Mouse (Mus musculus) forebrain, embryonic 12.5 days (tissue): Measurements from ENCODE around the gene Xpo6. TPM values are rescaled to one million over a fixed set of nuclear protein-coding genes. Genes with fewer than 3 reads are reported as not detected.

ENCODE experiments used
- ATAC-seq: fragments of 200-750 bp; cut with Nextera tagmentation; 2 replicates; pipeline ENCODE4 v1.8.0; 2017; ENCODE audit warnings: moderate TSS enrichment; ENCODE audit not compliant: low FRiP score
- H3K27ac ChIP-seq: fragments of 300-500 bp; sonication (generic); 2 replicates; pipeline ENCODE4 v1.5.1; 2016; ENCODE audit warnings: mild to moderate bottlenecking
- H3K27me3 ChIP-seq: fragments of 300-500 bp; sonication (generic); 2 replicates; pipeline ENCODE4 v1.6.1; 2016; ENCODE audit warnings: mild to moderate bottlenecking
- H3K36me3 ChIP-seq: fragments of 300-500 bp; sonication (generic); replicated peaks from 2 replicates; pipeline ENCODE4 v1.6.1; 2016; ENCODE audit warnings: mild to moderate bottlenecking
- H3K4me1 ChIP-seq: fragments of 300-500 bp; sonication (generic); 2 replicates; pipeline ENCODE4 v1.6.1; 2016
- H3K4me2 ChIP-seq: fragments of 300-500 bp; sonication (generic); 2 replicates; pipeline ENCODE4 v1.6.1; 2016; ENCODE audit warnings: mild to moderate bottlenecking, moderate library complexity
- H3K4me3 ChIP-seq: fragments of 300-500 bp; sonication (generic); replicated peaks from 2 replicates; pipeline ENCODE4 v1.5.1; 2016; ENCODE audit warnings: mild to moderate bottlenecking
- H3K9ac ChIP-seq: fragments of 300-500 bp; sonication (generic); 2 replicates; pipeline ENCODE4 v1.6.1; 2016; ENCODE audit warnings: mild to moderate bottlenecking
- H3K9me3 ChIP-seq: fragments of 300-500 bp; sonication (generic); 2 replicates; pipeline ENCODE4 v1.6.1; 2016
- WGBS: fragments of 180-500 bp; shearing (Covaris S2); methylation state at CpG from one replicate; pipeline ENCODE4 v1.1.7; 2016; 5-methylcytosine and 5-hydroxymethylcytosine counted together
- polyA plus RNA-seq: library from polyadenylated mRNA; unstranded; fragments of >200 nt; fragmentation: Nextera tagmentation; extraction: Ambion mirVana; gene quantifications from 2 replicates; pipeline ENCODE4 v1.2.1, GENCODE M21; 2016

Gene Xpo6
- 74.4 and 74.8 TPM in 2 replicates for polyA plus RNA-seq

DNA sequence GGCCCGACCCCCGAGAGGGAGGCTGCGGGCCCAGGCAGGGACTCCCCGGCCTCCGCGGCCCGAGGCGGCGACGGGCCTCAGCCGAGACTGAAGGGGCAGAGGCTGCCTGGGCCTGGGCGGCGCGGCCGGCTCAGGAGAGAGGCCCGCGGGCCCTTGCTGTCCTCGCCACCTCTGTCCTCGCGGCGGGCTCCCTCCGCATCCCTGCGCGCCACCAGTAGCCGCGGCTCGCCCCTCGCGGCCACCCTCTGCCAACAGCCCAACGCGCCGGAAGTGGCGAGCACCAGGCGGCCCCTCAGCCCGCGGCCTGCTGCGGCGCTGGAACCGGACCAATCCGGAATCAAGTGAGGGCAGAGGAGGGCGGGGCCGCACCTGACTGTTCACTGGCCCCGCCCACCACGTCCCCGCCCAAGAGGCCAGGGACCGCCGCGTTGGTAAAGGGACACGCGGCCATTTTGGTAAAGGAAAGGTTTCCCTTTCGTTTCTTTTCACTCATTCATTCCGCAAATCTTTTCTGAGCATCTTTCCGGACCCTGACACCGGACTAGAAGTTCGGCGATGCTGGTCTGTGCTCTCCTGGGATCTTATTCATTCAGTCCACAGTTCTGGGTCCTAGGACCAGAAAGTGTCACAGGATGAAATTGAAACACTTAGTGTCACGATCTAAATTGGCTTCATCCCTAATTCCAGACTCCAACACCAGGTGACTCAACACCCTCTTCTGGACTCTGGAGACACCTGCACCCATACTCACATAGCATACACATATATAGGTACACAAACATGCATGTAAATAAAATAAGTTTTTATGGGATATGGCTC is at the start of gene Xpo6:
Xpo6 (minus strand) TSS at position 324 of the 819 bp plus-strand sequence.
- H3K4me3 ChIP-seq = peak within 1 kb of the TSS; percentile 96
- under 1% methylated on average over 55 of the region's 57 CpGs for WGBS
- ATAC-seq = peak; percentile 98
- no peaks in the 10 kb centered on the region for H3K9me3 ChIP-seq
- H3K36me3 ChIP-seq = no peaks in the 10 kb centered on the region
- H3K4me1 ChIP-seq = peaks cover 28% of the 10 kb centered on the region
- H3K27me3 ChIP-seq = 0 out of 2 replicates have a peak, but pooled peaks cover 5% of the 10 kb centered on the region
- H3K4me2 ChIP-seq = peak within 1 kb of the TSS; percentile 91
- H3K27ac ChIP-seq = peak within 1 kb of the TSS; percentile 91
- peak within 1 kb of the TSS; percentile 95 for H3K9ac ChIP-seq

DNA sequence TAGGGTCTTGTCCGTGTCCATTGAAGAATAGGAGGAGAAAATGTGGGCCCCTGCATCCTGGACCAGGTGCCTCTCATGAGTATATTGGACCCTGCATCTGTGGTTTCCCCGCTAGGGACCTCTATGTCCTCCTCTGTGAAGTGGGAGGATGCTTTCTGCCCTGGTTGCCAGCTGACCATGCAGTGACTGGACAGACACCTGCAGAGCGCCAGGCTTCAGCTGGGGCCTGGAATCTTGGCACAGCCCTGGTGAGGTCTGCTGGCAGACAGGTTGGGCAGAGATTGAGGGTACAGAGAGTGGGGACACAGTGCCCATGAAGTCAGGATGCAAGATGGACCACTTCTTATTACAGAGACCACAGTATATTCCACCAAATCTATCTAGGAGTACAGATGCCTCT is 49.7 kb upstream of the Xpo6 start:
- no peak overlapping the region for H3K9ac ChIP-seq
- peaks cover 38% of the 10 kb centered on the region for H3K27me3 ChIP-seq
- no peak overlapping the region for H3K4me2 ChIP-seq
- no peak overlapping the region for H3K4me3 ChIP-seq
- H3K27ac ChIP-seq = no peak overlapping the region
- no peak for ATAC-seq
- H3K9me3 ChIP-seq = no peaks in the 10 kb centered on the region
- no peaks in the 10 kb centered on the region for H3K36me3 ChIP-seq
- peaks cover 10% of the 10 kb centered on the region for H3K4me1 ChIP-seq
- 90% methylated on average over 3 of the region's 3 CpGs for WGBS

DNA sequence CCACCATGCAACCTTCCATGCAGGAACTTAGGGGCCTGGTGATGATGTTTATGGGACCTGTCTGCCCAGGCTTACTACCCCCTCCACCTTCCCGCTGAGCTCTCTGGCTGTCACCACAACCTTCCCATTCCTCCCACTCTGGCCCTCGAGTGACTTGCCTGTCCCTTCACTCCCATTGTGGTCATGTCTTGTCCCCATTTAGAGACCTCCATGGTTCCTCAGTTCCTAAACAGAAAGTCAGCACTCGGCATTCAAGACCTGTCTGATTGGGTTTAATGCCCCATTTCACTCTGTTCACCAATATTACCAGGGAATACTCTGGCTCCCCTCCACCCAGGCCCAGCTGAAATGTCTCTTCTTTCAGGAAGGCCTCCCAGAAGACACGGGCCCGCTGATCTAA is 48.8 kb upstream of the Xpo6 start:
- H3K27ac ChIP-seq = no peak overlapping the region
- no peak overlapping the region for H3K4me2 ChIP-seq
- no peaks in the 10 kb centered on the region for H3K36me3 ChIP-seq
- H3K9me3 ChIP-seq = no peaks in the 10 kb centered on the region
- no peak overlapping the region for H3K4me3 ChIP-seq
- ATAC-seq = no peak
- H3K9ac ChIP-seq = no peak overlapping the region
- H3K27me3 ChIP-seq = peaks cover 38% of the 10 kb centered on the region
- H3K4me1 ChIP-seq = peaks cover 10% of the 10 kb centered on the region
- 70% methylated on average over 5 of the region's 5 CpGs for WGBS

DNA sequence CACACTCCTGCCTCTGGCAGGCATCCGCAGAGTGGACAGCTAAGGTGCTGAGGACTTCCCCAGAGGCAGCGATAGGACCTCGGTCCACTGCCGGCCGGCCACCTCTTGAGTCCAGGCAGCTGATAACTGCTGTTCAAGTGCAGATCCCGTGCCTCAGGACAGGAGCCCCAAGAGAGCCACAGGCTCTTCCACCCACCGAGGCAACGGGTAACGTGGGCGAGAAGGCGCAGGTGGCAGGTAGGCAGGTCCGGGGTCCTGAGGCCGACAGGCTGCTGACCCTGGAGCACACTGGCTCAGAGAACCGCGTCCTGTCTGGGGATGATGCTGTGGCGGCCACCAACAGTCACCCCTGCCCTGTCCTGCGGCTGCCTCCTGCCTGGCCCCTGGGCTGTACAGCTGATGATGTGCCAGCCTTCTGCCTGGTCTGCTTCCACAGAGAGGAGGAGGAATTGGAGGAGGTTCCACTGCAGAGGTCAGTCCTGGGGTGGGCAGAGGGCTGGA is 48.4 kb upstream of the Xpo6 start:
- ATAC-seq = no peak
- Histone ChIP-seq H3K4me3 (no peak overlapping the region), H3K4me1 (peaks cover 10% of the 10 kb centered on the region), H3K9ac (peak overlapping the region; percentile 7; the same call in 1 of the 2 replicates), H3K36me3 (no peaks in the 10 kb centered on the region), H3K9me3 (no peaks in the 10 kb centered on the region), H3K27me3 (peaks cover 38% of the 10 kb centered on the region), H3K4me2 (no peak overlapping the region), H3K27ac (no peak overlapping the region)
- WGBS = 52% methylated on average over 17 of the region's 17 CpGs

DNA sequence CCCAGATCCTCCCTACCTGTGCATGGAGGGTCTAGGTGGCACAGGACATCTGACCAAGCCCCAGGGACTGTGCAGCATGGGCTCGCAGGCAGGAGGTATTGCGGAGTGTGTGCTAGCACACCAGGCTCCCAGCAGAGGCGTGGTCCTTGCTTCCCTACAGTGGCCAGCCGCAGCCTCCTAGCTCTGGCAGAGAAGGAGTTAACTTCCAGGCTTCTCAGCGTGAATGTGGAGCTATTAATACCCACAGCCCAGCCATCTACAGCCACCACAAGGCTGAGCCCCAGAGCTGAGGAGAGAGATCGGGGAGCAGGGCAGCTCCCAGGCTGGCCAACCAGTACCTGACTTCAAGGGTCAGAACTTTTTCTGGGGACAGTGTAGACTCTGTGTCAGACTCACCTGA is 47.8 kb upstream of the Xpo6 start:
- H3K27me3 ChIP-seq = peaks cover 38% of the 10 kb centered on the region
- H3K27ac ChIP-seq = no peak overlapping the region
- no peak for ATAC-seq
- no peaks in the 10 kb centered on the region for H3K36me3 ChIP-seq
- 3% methylated on average over 6 of the region's 6 CpGs for WGBS
- H3K9me3 ChIP-seq = no peaks in the 10 kb centered on the region
- peaks cover 10% of the 10 kb centered on the region for H3K4me1 ChIP-seq
- H3K4me2 ChIP-seq = peak overlapping the region; percentile 13
- H3K4me3 ChIP-seq = 0 out of 2 replicates have a peak overlapping the region, but pooled peaks have one; percentile 2
- peak overlapping the region; percentile 7; the same call in 1 of the 2 replicates for H3K9ac ChIP-seq

DNA sequence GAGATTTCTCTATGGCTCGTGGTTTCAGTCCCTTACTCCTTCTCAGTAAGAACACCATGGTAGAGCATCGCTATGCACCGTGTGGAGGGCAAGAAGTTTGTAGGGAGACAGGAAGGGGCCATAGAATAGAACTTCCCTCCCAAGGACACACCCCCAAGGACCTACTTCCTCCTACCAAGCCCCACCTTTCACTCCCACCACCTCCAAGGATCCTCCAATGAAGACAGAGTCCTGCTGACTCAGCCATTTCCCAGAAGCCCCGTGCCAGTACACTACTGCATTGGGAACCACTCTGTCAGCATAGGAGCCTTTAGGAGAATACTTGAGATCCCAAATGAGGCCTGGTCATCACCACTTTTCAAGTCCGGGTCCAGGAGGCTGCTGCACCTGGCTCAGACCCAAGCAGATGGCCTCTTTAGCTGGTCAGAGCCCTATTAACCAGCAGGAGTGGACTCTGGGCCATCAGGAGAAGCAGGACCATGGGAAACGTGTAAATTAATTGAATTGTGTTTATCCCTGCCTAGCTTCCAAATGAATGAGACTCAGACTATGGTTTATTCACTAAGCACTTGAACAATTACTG is 44.0 kb upstream of the Xpo6 start:
- H3K9me3 ChIP-seq = no peaks in the 10 kb centered on the region

DNA sequence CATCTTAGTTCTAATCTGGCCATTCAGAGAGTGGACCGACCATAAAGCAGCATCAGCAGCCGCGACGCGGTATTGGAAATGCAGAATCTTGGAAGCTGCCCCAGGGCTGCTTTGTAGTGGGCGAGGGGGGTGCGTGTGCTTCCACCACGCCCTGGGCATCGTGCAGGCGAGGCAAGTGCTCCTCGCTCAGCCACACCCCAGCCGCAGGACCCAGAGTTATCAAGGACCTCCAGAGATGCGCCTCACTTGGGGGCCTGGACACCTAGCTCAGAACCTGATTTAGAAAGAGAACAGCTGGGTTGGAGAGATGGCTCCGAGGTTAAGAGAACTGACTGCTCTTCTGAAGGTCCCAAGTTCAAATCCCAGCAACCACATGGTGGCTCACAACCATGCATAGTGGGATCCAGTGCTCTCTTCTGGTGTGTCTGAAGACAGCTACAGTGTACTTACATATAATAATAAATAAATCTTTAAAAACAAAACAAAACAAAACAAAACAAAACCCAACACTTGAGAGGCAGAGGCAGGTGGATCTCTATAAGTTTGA is 40.6 kb upstream of the Xpo6 start:
- no peaks in the 10 kb centered on the region for H3K9me3 ChIP-seq
- ATAC-seq = no peak
- 0 out of 2 replicates have a peak, but pooled peaks cover under 1% of the 10 kb centered on the region for H3K27me3 ChIP-seq
- no peak overlapping the region for H3K27ac ChIP-seq
- H3K36me3 ChIP-seq = no peaks in the 10 kb centered on the region
- H3K4me2 ChIP-seq = no peak overlapping the region
- 85% methylated on average over 14 of the region's 14 CpGs for WGBS
- H3K4me1 ChIP-seq = no peaks in the 10 kb centered on the region; the same call in 1 of the 2 replicates
- H3K4me3 ChIP-seq = no peak overlapping the region
- H3K9ac ChIP-seq = no peak overlapping the region

More for the DNA sequence above, 44.0 kb upstream of the Xpo6 start:
- Histone ChIP-seq H3K27ac (no peak overlapping the region), H3K27me3 (peaks cover 29% of the 10 kb centered on the region; the same call in 1 of the 2 replicates), H3K4me2 (no peak overlapping the region), H3K36me3 (no peaks in the 10 kb centered on the region), H3K4me1 (peaks cover 10% of the 10 kb centered on the region), H3K9ac (no peak overlapping the region), H3K4me3 (no peak overlapping the region)
- ATAC-seq = no peak
- 78% methylated on average over 6 of the region's 6 CpGs for WGBS

DNA sequence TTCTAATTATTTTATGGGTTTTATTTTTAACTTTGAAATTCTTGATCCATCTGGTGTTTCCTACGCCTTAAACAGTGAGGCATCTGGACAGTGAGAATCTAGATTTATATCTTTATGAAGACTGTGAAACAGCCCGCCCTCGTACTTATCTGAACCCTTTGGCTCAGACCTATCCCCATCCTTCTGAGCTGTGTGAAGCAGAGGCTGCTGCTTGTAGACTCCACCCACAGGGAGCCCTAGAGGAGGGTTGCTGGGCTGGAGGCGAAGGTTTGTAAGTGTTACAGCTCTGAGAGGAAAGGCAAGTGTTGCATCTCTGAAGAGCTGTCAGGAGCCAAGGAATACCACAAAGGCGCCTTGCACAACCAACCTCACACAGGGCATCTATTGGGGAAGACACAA is 36.5 kb upstream of the Xpo6 start:
- Histone ChIP-seq H3K27me3 (no peaks in the 10 kb centered on the region), H3K9me3 (no peaks in the 10 kb centered on the region), H3K4me2 (no peak overlapping the region), H3K4me1 (no peaks in the 10 kb centered on the region; the same call in 1 of the 2 replicates), H3K27ac (no peak overlapping the region), H3K9ac (no peak overlapping the region), H3K4me3 (no peak overlapping the region), H3K36me3 (no peaks in the 10 kb centered on the region)
- 83% methylated on average over 5 of the region's 5 CpGs for WGBS
- ATAC-seq = no peak

DNA sequence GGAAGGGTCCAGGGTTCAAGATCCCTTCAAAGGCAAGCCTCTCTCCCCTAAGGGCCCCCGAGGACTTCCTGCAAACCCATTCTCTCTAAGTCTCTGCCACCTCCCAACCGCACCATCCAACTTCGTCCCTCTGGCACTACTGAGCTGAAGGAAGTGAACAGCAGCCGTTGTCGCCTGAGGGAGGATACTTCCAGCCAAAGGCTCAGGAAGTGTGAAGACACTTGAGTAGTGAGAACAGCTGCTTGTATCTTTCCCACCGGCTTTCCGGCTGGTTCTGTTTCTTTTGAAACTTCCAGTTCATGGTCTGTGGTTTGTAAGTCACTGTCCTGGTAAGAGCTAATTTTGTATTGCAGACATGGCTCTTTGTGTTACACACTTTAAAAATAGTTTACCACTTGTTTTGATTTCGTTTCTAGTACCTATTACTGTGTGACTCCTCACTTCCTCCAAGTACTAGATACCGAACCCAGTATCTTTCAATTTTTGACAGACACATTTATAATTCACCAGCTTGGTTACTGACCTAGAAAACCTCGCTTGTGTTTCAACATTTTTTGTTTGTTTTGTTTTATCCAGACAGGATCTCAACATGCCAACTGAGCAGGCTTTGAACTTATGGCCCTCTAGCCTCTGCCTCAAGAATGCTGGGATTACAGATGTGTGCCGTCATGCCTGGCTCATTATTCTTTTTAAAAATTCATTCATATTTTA is 35.9 kb upstream of the Xpo6 start:
- H3K4me1 ChIP-seq = no peaks in the 10 kb centered on the region; the same call in 1 of the 2 replicates
- H3K9ac ChIP-seq = no peak overlapping the region
- H3K36me3 ChIP-seq = no peaks in the 10 kb centered on the region
- no peak overlapping the region for H3K4me2 ChIP-seq
- no peak for ATAC-seq
- no peaks in the 10 kb centered on the region for H3K9me3 ChIP-seq
- 55% methylated on average over 11 of the region's 11 CpGs for WGBS
- no peak overlapping the region for H3K27ac ChIP-seq
- H3K4me3 ChIP-seq = no peak overlapping the region
- no peaks in the 10 kb centered on the region for H3K27me3 ChIP-seq

DNA sequence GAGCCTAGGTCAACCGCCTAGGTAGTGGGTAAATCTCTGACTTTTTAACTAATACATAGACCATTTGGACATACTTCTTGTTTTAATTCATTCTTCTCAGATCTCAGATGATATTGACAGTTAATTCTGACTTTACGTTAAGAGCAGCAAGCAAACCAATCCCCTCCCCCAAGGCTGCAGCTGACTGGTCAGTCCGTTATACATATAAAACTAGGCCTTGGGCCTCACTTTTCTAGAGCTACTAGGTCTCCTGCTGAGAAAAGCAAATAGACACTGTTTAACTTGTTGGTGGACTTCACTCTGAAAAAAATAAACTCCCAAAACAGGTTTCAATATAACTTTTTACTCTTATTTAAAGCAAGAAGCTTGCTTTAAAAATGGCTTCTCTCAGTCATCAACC is 34.3 kb upstream of the Xpo6 start:
- H3K4me1 ChIP-seq = no peaks in the 10 kb centered on the region; the same call in 1 of the 2 replicates
- H3K9me3 ChIP-seq = no peaks in the 10 kb centered on the region
- no peak overlapping the region for H3K27ac ChIP-seq
- H3K9ac ChIP-seq = no peak overlapping the region
- ATAC-seq = no peak
- H3K4me2 ChIP-seq = no peak overlapping the region
- no peak overlapping the region for H3K4me3 ChIP-seq
- WGBS = 94% methylated on average over 3 of the region's 3 CpGs
- H3K27me3 ChIP-seq = no peaks in the 10 kb centered on the region
- no peaks in the 10 kb centered on the region for H3K36me3 ChIP-seq

DNA sequence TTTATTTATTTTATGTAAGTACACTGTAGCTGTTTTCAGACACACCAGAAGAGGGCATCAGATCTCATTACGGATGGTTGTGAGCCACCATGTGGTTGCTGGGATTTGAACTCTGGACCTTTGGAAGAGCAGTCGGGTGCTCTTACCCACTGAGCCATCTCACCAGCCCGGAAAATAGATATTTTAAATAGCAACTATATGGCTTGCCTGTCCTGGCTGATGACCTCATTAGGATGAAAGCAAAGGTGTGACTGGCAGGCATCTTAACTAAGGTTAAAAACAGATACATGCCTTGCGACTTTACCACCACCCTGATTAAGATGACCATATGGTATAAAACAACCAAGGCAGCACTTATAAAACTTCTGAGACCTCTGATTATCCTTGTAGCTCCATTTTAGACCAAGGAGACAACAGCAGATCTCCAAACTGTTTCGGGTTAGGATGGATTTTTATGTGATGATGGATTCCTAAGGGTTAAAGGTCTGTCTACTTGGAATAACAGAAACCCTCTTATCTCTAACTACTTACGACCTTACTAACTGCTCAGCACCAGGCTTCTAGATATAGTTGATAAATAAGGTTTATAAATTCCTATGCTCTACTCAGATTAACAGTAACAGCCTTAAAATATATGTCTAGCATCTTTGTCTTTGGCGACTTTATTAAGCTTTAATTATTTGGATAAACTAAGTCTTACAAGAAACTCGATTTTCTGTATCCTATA is 32.2 kb upstream of the Xpo6 start:
- Histone ChIP-seq H3K27ac (no peak overlapping the region), H3K4me3 (no peak overlapping the region), H3K4me1 (no peaks in the 10 kb centered on the region; the same call in 1 of the 2 replicates), H3K36me3 (no peaks in the 10 kb centered on the region), H3K9ac (no peak overlapping the region), H3K27me3 (no peaks in the 10 kb centered on the region), H3K9me3 (no peaks in the 10 kb centered on the region), H3K4me2 (no peak overlapping the region)
- 82% methylated on average over 8 of the region's 8 CpGs for WGBS
- no peak for ATAC-seq
